14 mouse cellular contexts compared by ENCODE assay signal in genomic region chr7:136664424-136665082, GRCm38 (mm10).
"Had no signal": no experiment of that assay in that cellular context is flagged by ENCODE, and none has a peak within 500 bp of the region (broad histone marks: within the 10 kb centered on the region; RNA-seq: fewer than 3 reads in every experiment).

No protein-coding gene starts in this region.

- H3K4me3 ChIP-seq: left cerebral cortex, adult 2 months; liver, embryonic 15.5 days; megakaryocyte, embryonic 14.5 days; stomach, embryonic 15.5 days had no signal

- H3K9ac ChIP-seq: liver, embryonic 15.5 days; stomach, embryonic 15.5 days had no signal

- DNase-seq: lung, adult 2 months; lung, postnatal 10 days; right cerebral cortex, postnatal 14 days; thymus, adult 2 months; thymus, postnatal 25 days had no signal

- H3K4me1 ChIP-seq: liver, embryonic 15.5 days; megakaryocyte, embryonic 14.5 days; stomach, embryonic 15.5 days had no signal

- H3K27ac ChIP-seq: hindbrain, postnatal 0 days; left cerebral cortex, adult 2 months; liver, embryonic 15.5 days; macrophage; stomach, embryonic 15.5 days had no signal

- ATAC-seq: hindbrain, postnatal 0 days; midbrain, embryonic 16.5 days had no signal

- H3K27me3 ChIP-seq: liver, embryonic 15.5 days; megakaryocyte, embryonic 14.5 days; stomach, embryonic 15.5 days had no signal

- H3K4me2 ChIP-seq: liver, embryonic 11.5 days; liver, embryonic 15.5 days; midbrain, embryonic 11.5 days; stomach, embryonic 15.5 days had no signal

- H3K36me3 ChIP-seq: liver, embryonic 15.5 days; stomach, embryonic 15.5 days had no signal

- H3K9me3 ChIP-seq: liver, embryonic 15.5 days; stomach, embryonic 15.5 days had no signal
